Mouse (Mus musculus) liver, adult 2 months (tissue): ENCODE data around the gene Enox1. TPM values are rescaled to one million over a fixed set of nuclear protein-coding genes. Genes with fewer than 3 reads are reported as not detected.
"Not testable (repeated sequence)": the region's sequence is repeated elsewhere in the genome, so short reads cannot be mapped to it uniquely, and the experiment has no call there.

Source experiments
- DNase-seq: peaks from one replicate; pipeline ENCODE4 v3.0.0-alpha.2; 2011; ENCODE audit warnings: low read depth, low spot score; ENCODE audit errors: extremely low read depth
- H3K27ac ChIP-seq: fragments of 200-500 bp; replicated peaks from 2 replicates; pipeline ENCODE4 v1.5.1; 2012; ENCODE audit warnings: low read depth, mild to moderate bottlenecking, control low read depth, inconsistent platforms, low read length; ENCODE audit not compliant: insufficient read depth
- H3K27me3 ChIP-seq: fragments of 200-500 bp; 2 replicates; pipeline ENCODE4 v1.6.1; 2012; ENCODE audit warnings: mild to moderate bottlenecking, moderate library complexity, low read length, inconsistent platforms; ENCODE audit not compliant: control insufficient read depth, insufficient read depth
- H3K36me3 ChIP-seq: fragments of 200-500 bp; 2 replicates; pipeline ENCODE4 v1.6.1; 2012; ENCODE audit warnings: low read length, inconsistent platforms; ENCODE audit not compliant: control insufficient read depth, insufficient read depth
- H3K4me1 ChIP-seq: fragments of 200-500 bp; 2 replicates; pipeline ENCODE4 v1.6.1; 2011; ENCODE audit warnings: low read length; ENCODE audit not compliant: control insufficient read depth, insufficient read depth
- H3K4me3 ChIP-seq: fragments of 200-500 bp; 2 replicates; pipeline ENCODE4 v1.5.1; 2011; ENCODE audit warnings: low read depth, mild to moderate bottlenecking, control low read depth, low read length, moderate library complexity; ENCODE audit not compliant: insufficient read depth
- H3K79me2 ChIP-seq: fragments of 200-500 bp; 2 replicates; pipeline ENCODE4 v1.6.1; 2012; ENCODE audit warnings: inconsistent platforms, mild to moderate bottlenecking, low read length, moderate library complexity; ENCODE audit not compliant: control insufficient read depth, insufficient read depth
- H3K9ac ChIP-seq: fragments of 200-500 bp; 2 replicates; pipeline ENCODE4 v1.6.1; 2012; ENCODE audit warnings: low read depth, mild to moderate bottlenecking, control low read depth, inconsistent platforms, low read length
- CTCF ChIP-seq: fragments of 200-500 bp; IDR thresholded peaks from 2 replicates; pipeline ENCODE4 v1.5.1; 2011; ENCODE audit warnings: low read depth, low read length, control low read depth
- POLR2A ChIP-seq: fragments of 200-500 bp; IDR thresholded peaks from 2 replicates; pipeline ENCODE4 v1.6.1; 2011; ENCODE audit warnings: low read length, control low read depth; ENCODE audit not compliant: insufficient read depth; ENCODE audit errors: extremely low read depth
- WGBS: fragments of 180-500 bp; shearing (Covaris S2); methylation state at CpG from one replicate; pipeline ENCODE4 v1.1.7; 2018; 5-methylcytosine and 5-hydroxymethylcytosine counted together
- polyA plus RNA-seq: library from polyadenylated mRNA; depleted of rRNA; stranded (reverse); fragments of >200 nt; gene quantifications from 2 replicates; pipeline ENCODE4 v1.2.3, GENCODE M21; 2012; rRNA removed
- total RNA-seq: library from RNA; depleted of rRNA; stranded (reverse); fragments of >200 nt; gene quantifications from 2 replicates; pipeline ENCODE4 v1.2.3, GENCODE M21; 2014; rRNA removed

The Enox1 gene
- total RNA-seq (0.07 and 0.09 TPM in 2 replicates), polyA plus RNA-seq (not detected in 2 replicates)

DNA sequence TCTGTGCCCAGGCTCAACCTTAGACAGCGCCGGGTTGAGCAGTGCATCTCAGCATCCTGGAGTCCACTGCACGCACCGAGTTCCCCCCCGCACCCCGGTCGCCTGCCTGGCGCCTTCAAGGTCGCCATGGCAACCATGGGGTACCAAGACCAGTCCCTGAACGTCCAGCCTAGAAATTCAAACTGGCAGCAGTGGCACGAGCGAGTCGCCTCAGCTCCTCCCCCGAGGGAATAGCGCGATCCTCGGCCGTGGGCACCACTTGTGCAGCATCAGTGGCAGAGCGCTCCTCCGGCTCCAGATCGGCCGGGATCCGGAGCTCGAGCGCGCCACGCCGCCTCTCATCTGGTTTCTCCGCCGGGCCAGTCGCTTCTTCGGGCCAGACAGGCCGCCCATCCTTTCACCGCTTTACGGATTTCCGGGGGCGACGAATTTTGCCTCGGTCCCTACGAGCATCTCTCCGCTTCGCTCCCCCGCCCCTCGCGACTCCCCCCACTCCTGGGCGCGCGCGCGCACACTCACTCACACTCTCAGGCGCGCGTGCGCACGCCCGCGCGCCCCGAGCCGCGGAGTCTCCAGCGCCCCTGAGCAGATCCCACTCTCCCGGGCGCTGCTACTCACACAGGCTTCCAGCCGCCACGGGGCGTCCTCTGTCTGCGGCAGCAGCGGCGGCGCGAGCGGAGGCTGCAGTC, at the start of gene Enox1:
TSS of gene Enox1 (plus strand) at position 542 of the 689 bp plus-strand sequence.
- no peak within 1 kb of the TSS for H3K9ac ChIP-seq

DNA sequence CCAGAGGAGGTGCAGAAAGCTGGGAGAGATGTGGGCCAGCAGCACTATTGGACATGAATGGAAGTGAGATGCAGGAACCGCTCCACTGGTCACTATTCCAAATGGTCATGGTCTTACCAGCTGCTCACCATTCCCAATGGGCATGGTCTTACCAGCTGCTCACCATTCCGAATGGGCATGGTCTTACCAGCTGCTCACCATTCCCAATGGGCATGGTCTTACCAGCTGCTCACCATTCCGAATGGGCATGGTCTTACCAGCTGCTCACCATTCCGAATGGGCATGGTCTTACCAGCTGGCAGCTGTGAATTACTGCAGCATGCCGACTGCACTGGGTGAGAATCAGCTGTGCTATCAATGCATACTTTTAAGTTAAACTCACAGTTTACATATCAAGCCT, 45.9 kb upstream of the Enox1 start:
- not testable (repeated sequence) for H3K27ac ChIP-seq, DNase-seq, H3K27me3 ChIP-seq, H3K79me2 ChIP-seq, H3K4me1 ChIP-seq, H3K36me3 ChIP-seq, H3K4me3 ChIP-seq, H3K9ac ChIP-seq
- WGBS, result 93% methylated on average over 5 of the region's 5 CpGs

More for the DNA sequence above, at the start of gene Enox1:
- DNase-seq, result no peak
- Histone ChIP-seq H3K4me3 (no peak within 1 kb of the TSS; the same call in 1 of the 2 replicates), H3K27ac (no peak within 1 kb of the TSS), H3K27me3 (peaks cover 13% of the 10 kb centered on the region), H3K4me1 (no peaks in the 10 kb centered on the region; the same call in 1 of the 2 replicates), H3K79me2 (no peaks in the 10 kb centered on the region), H3K36me3 (no peaks in the 10 kb centered on the region)
- WGBS, result 2% methylated on average over 73 of the region's 73 CpGs
- no peak for TF ChIP-seq CTCF
- no peak for TF ChIP-seq POLR2A

GRCm38 (mm10) chr14:77130612-77131011, 26.0 kb upstream of the Enox1 start:
- 91% methylated on average over 5 of the region's 5 CpGs for WGBS
- Histone ChIP-seq H3K27ac (no peak overlapping the region), H3K79me2 (no peaks in the 10 kb centered on the region), H3K4me3 (no peak overlapping the region), H3K27me3 (no peaks in the 10 kb centered on the region), H3K4me1 (no peaks in the 10 kb centered on the region), H3K36me3 (no peaks in the 10 kb centered on the region), H3K9ac (no peak overlapping the region)
- TF ChIP-seq CTCF (no peak), POLR2A (no peak)
- DNase-seq, result no peak

DNA sequence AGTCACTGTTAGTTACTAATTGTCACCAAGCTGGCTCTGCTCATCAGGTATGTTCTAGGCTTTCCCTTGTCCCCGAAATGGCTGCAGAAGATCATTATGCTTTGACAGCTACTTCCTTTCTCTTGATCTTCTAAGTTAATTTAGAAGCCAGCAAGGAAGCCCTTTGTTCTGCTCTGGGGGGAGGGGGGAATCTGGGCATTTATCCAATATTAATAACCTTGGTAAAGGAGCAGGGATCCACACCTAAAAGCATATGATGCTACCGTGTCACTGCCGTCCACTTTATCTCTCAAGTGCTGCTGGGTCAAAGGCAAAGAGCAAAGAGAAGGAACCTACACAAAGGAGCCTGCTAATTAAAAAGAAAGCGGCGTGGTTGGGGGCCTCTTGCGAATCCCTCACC, 19.6 kb upstream of the Enox1 start:
- no peak overlapping the region for H3K27ac ChIP-seq
- H3K9ac ChIP-seq, result no peak overlapping the region
- 69% methylated on average over 6 of the region's 6 CpGs for WGBS
- no peak overlapping the region for H3K4me3 ChIP-seq
- no peaks in the 10 kb centered on the region for H3K36me3 ChIP-seq
- DNase-seq, result no peak
- TF ChIP-seq POLR2A (no peak), CTCF (no peak)
- no peaks in the 10 kb centered on the region for H3K79me2 ChIP-seq
- no peaks in the 10 kb centered on the region for H3K27me3 ChIP-seq
- H3K4me1 ChIP-seq, result no peaks in the 10 kb centered on the region

DNA sequence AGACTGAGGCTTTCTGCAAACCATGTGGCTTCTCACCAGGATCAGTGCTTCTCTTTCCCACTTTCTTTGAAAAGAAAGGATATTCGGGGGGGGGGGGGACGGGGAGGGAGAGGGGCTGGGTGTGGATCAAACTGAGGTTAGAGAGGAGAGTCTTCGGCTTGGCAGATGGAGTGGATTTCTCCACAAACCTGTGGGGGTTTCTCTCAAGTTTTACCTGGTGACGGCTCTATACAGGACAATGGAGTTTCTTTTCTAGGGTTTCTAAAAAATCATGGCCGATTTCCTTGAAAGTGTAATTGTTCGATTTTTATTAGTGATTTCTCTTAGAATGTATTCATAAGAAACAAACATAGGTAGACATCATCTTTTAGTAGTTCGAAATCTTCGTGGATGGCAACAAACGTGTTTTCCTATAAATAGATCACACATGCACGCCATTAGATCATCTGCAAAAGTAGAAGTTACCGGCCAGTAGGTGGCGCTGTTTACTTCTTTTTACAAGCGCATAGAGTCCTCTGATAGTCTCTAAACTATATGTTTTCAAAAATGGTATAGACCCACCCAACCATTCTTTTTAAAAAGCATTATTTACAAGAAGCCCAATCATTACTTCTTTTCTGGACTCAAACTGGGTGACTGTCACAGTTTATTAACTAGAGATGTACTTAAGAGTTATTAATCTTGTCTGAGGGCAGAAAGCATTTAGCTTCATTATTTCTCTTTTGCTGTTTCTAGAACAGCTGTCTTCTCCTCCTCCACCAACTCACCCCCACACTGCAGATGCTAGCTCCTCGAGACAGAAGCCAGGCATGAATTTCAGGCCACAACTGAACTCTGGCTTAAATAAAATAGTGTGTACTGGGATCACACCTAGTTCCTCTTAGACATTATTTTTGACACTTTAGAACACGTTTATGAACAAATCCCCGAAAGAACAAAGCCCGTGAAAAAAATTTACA, 15.0 kb upstream of the Enox1 start:
- Histone ChIP-seq H3K9ac (no peak overlapping the region), H3K36me3 (no peaks in the 10 kb centered on the region), H3K4me3 (no peak overlapping the region), H3K27ac (no peak overlapping the region), H3K79me2 (no peaks in the 10 kb centered on the region), H3K27me3 (no peaks in the 10 kb centered on the region), H3K4me1 (no peaks in the 10 kb centered on the region)
- peak; percentile 65 for DNase-seq
- TF ChIP-seq CTCF (peak; percentile 34; the same call in 1 of the 2 replicates), POLR2A (no peak)
- 31% methylated on average over 17 of the region's 17 CpGs for WGBS
